Mouse (Mus musculus): ENCODE measurements around the gene Susd2.

Gene Susd2

GRCm38 (mm10) chr10:75625920-75626319 lies 17.9 kb downstream of the Susd2 start:
- DNase-seq (ENCODE audit: low spot score in 2 of 2) = no peak

- DNase-seq (ENCODE audit: low spot score in 2 of 2) = no peak
These were observed 23.0 kb downstream of the Susd2 start for GRCm38 (mm10) chr10:75620818-75621217.

- no peak for DNase-seq (ENCODE audit: low spot score in 2 of 2)
These were observed 27.8 kb downstream of the Susd2 start for GRCm38 (mm10) chr10:75616044-75616443.

GRCm38 (mm10) chr10:75610486-75610885 lies 33.3 kb downstream of the Susd2 start:
- no peak for DNase-seq (ENCODE audit: low spot score in 2 of 2)

GRCm38 (mm10) chr10:75608975-75609374 lies 34.8 kb downstream of the Susd2 start:
- no peak for DNase-seq (ENCODE audit: low spot score in 2 of 2)

- DNase-seq (ENCODE audit: low spot score in 2 of 2) = no peak
These were observed 36.6 kb downstream of the Susd2 start for GRCm38 (mm10) chr10:75607253-75607652.

GRCm38 (mm10) chr10:75605162-75605846 lies 38.5 kb downstream of the Susd2 start:
- no peak for DNase-seq (ENCODE audit: low spot score in 2 of 2)

GRCm38 (mm10) chr10:75600189-75600730 lies 43.5 kb downstream of the Susd2 start:
- no peak for DNase-seq (ENCODE audit: low spot score in 2 of 2)

- DNase-seq (ENCODE audit: low spot score in 2 of 2) = no peak
These were observed 47.8 kb downstream of the Susd2 start for GRCm38 (mm10) chr10:75595981-75596380.

- DNase-seq (ENCODE audit: low spot score in 2 of 2) = no peak
These were observed 51.2 kb downstream of the Susd2 start for GRCm38 (mm10) chr10:75592585-75592984.

- DNase-seq (ENCODE audit: low spot score in 2 of 2) = no peak
These were observed 52.5 kb downstream of the Susd2 start for GRCm38 (mm10) chr10:75591211-75591894.

GRCm38 (mm10) chr10:75589651-75590050 lies 54.2 kb downstream of the Susd2 start:
- no peak for DNase-seq (ENCODE audit: low spot score in 2 of 2)

GRCm38 (mm10) chr10:75589129-75589528 lies 54.7 kb downstream of the Susd2 start, which contains the start of gene Ggt5:
TSS of gene Ggt5 (plus strand) at chr10:75589340.
- DNase-seq (ENCODE audit: low spot score in 2 of 2) = no peak

GRCm38 (mm10) chr10:75588336-75588735 lies 55.5 kb downstream of the Susd2 start:
- no peak for DNase-seq (ENCODE audit: low spot score in 2 of 2)

GRCm38 (mm10) chr10:75587781-75588180 lies 56.0 kb downstream of the Susd2 start:
- DNase-seq (ENCODE audit: low spot score in 2 of 2) = no peak
